Mouse (Mus musculus) midbrain, embryonic 11.5 days (tissue): ENCODE measurements around the gene Acsl3. TPM values are rescaled to one million over a fixed set of nuclear protein-coding genes. Genes with fewer than 3 reads are reported as not detected.

Experiments used
- ATAC-seq: fragments of 200-750 bp; cut with Nextera tagmentation; 2 replicates; pipeline ENCODE4 v1.8.0; 2017; ENCODE audit warnings: moderate TSS enrichment, moderate library complexity; ENCODE audit not compliant: low FRiP score
- DNase-seq: peaks from one replicate; pipeline ENCODE4 v3.0.0; 2015; ENCODE audit warnings: low spot score; ENCODE audit errors: missing footprints
- H3K27ac ChIP-seq: fragments of 300-500 bp; sonication (generic); 2 replicates; pipeline ENCODE4 v1.5.1; 2014; ENCODE audit warnings: low read depth, low read length
- H3K27me3 ChIP-seq: fragments of 300-500 bp; sonication (generic); 2 replicates; pipeline ENCODE4 v1.6.1; 2014; ENCODE audit warnings: mild to moderate bottlenecking, low read length, moderate library complexity, mixed read lengths; ENCODE audit not compliant: control insufficient read depth, insufficient read depth
- H3K36me3 ChIP-seq: fragments of 300-500 bp; sonication (generic); 2 replicates; pipeline ENCODE4 v1.6.1; 2014; ENCODE audit warnings: mild to moderate bottlenecking, low read length, moderate library complexity, mixed read lengths; ENCODE audit not compliant: control insufficient read depth, insufficient read depth
- H3K4me1 ChIP-seq: fragments of 300-500 bp; sonication (generic); 2 replicates; pipeline ENCODE4 v1.6.1; 2014; ENCODE audit warnings: low read length; ENCODE audit not compliant: control insufficient read depth, insufficient read depth
- H3K4me2 ChIP-seq: fragments of 300-500 bp; sonication (generic); 2 replicates; pipeline ENCODE4 v1.6.1; 2014; ENCODE audit warnings: mild to moderate bottlenecking, moderate library complexity
- H3K4me3 ChIP-seq: fragments of 300-500 bp; sonication (generic); 2 replicates; pipeline ENCODE4 v1.5.1; 2014; ENCODE audit warnings: low read depth, low read length
- H3K9ac ChIP-seq: fragments of 300-500 bp; sonication (generic); 2 replicates; pipeline ENCODE4 v1.6.1; 2014; ENCODE audit warnings: low read length
- H3K9me3 ChIP-seq: fragments of 300-500 bp; sonication (generic); 2 replicates; pipeline ENCODE4 v1.6.1; 2016; ENCODE audit warnings: low read length; ENCODE audit not compliant: control insufficient read depth
- WGBS: fragments of 180-500 bp; shearing (Covaris S2); extraction: QIAGEN DNeasy Blood & Tissue Kit; methylation state at CpG from one replicate; pipeline ENCODE4 v1.1.7; 2014; 5-methylcytosine and 5-hydroxymethylcytosine counted together
- polyA plus RNA-seq: library from polyadenylated mRNA; unstranded; fragments of >200 nt; fragmentation: Nextera tagmentation; extraction: Ambion mirVana; gene quantifications from 2 replicates; pipeline ENCODE4 v1.2.1, GENCODE M21; 2014

Acsl3 gene
- polyA plus RNA-seq, 1 experiment from 2014 or later: 97.9 TPM

DNA sequence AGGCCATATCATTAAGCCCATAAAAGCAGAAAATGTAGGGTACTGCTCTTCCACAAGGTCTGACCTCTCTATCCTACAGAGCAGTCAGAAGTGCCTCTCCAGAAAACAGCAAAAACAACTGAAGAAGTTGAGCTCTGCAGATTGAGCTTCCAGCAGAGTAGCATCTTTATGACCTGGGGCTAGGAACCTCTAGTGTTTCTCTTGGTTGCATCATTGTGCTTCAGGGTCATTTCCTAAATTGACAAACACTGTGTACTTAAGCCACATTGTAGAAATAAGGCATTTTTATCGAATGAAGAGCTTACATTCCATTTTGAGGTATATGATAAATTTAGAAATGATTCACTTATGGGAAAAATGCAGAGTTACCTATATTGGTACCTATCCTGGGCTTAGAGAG is 9.0 kb downstream of the Acsl3 start:
- Histone ChIP-seq H3K4me3 (no peak overlapping the region), H3K27me3 (no peaks in the 10 kb centered on the region), H3K36me3 (peaks cover 8% of the 10 kb centered on the region; the same call in 1 of the 2 replicates), H3K4me1 (no peaks in the 10 kb centered on the region), H3K4me2 (no peak overlapping the region), H3K9me3 (no peaks in the 10 kb centered on the region), H3K9ac (no peak overlapping the region), H3K27ac (no peak overlapping the region)
- DNase-seq: no peak
- no peak for ATAC-seq
- WGBS: 95% methylated on average over 1 of the region's 1 CpGs

DNA sequence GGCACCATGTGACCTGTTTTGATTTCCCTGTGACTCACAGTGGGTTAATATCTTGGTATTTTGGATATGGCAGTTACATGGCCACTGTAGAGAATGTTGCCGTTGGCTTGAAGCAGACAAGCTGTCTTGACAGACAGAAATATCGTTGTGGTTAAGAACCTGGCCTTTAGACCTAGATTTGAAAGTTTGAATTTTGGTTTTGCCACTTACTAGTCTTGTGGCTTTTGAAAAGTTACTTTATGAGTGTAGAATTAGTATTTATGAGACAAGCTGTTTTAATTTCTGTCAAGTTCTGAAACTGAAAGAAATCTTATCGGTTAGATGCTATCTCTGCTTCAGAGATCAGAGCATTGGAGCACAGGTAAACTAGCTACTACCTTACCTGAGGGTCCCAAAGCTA is 24.7 kb downstream of the Acsl3 start:
- Histone ChIP-seq H3K4me3 (no peak overlapping the region), H3K27ac (no peak overlapping the region), H3K36me3 (no peaks in the 10 kb centered on the region), H3K9ac (no peak overlapping the region), H3K27me3 (no peaks in the 10 kb centered on the region), H3K4me1 (no peaks in the 10 kb centered on the region), H3K9me3 (no peaks in the 10 kb centered on the region), H3K4me2 (no peak overlapping the region)
- WGBS: 91% methylated on average over 3 of the region's 3 CpGs
- DNase-seq: no peak
- ATAC-seq: no peak

DNA sequence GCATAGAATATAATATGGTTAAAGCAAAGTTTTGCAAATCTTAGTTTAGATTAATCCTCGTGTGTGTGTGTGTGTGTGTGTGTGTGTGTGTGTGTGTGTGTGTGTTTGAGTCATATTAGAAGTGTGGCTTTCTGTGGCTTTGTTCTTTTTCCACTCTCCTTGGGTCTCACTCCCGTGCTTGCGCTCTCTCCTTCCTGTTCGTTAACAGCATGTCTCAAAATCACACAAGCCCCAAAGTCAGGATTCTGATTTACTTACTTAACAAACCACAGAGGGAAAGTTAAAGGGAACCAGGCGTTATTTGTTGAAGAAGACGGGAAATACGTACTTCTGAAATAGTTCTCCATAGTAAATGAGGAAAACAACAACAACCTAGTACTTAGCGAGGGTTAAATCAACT is 26.5 kb downstream of the Acsl3 start:
- no peaks in the 10 kb centered on the region for H3K36me3 ChIP-seq
- DNase-seq (no peak), ATAC-seq (no peak)
- no peak overlapping the region for H3K4me2 ChIP-seq
- no peaks in the 10 kb centered on the region for H3K9me3 ChIP-seq
- no peaks in the 10 kb centered on the region for H3K4me1 ChIP-seq
- H3K9ac ChIP-seq: no peak overlapping the region
- no peaks in the 10 kb centered on the region for H3K27me3 ChIP-seq
- H3K27ac ChIP-seq: no peak overlapping the region
- H3K4me3 ChIP-seq: no peak overlapping the region
- 95% methylated on average over 8 of the region's 8 CpGs for WGBS

DNA sequence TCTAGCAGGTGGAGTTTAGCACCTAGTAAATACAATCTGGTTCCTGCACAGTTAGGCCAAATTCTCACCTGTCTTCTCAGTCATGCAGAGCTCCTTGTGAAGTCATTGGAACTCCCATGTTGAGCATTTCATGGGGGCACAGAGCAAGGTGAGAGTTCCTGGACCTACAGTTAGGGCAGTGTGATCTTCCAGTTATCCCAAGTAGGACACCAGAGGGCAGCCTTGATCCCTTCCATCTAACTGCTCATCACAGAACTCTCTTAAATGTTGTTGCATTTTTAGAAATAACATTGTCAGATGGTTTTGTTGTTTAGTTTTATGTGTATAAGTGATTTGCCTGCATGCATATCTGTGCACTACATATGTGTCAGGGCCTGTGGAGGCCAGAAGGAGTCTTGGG is 29.2 kb downstream of the Acsl3 start:
- no peak for DNase-seq
- peaks cover 4% of the 10 kb centered on the region; the same call in 1 of the 2 replicates for H3K36me3 ChIP-seq
- no peak overlapping the region for H3K4me3 ChIP-seq
- H3K9ac ChIP-seq: no peak overlapping the region
- no peak for ATAC-seq
- no peaks in the 10 kb centered on the region for H3K4me1 ChIP-seq
- H3K27ac ChIP-seq: no peak overlapping the region
- no peaks in the 10 kb centered on the region for H3K27me3 ChIP-seq
- H3K9me3 ChIP-seq: no peaks in the 10 kb centered on the region
- H3K4me2 ChIP-seq: no peak overlapping the region

DNA sequence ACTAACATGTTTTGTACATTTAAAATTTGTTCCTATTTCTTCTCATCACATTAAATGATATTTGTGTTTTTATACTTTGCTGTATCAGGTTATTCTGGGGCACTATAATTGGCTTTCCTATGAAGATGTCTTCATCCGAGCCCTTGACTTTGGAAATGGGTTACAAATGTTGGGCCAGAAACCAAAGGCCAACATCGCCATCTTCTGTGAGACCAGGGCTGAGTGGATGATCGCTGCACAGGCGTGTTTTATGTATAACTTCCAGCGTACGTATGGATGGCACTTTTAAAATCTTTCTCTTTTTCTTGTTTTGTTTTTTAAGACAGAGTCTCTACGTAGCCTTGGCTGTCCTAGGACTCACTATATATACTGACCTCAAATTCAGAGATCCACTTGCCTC is 30.5 kb downstream of the Acsl3 start:
- Histone ChIP-seq H3K9ac (no peak overlapping the region), H3K27me3 (no peaks in the 10 kb centered on the region), H3K4me2 (no peak overlapping the region), H3K36me3 (peaks cover 7% of the 10 kb centered on the region; the same call in 1 of the 2 replicates), H3K9me3 (no peaks in the 10 kb centered on the region), H3K4me3 (no peak overlapping the region), H3K27ac (no peak overlapping the region), H3K4me1 (no peaks in the 10 kb centered on the region)
- WGBS: 88% methylated on average over 7 of the region's 7 CpGs
- no peak for ATAC-seq
- no peak for DNase-seq

DNA sequence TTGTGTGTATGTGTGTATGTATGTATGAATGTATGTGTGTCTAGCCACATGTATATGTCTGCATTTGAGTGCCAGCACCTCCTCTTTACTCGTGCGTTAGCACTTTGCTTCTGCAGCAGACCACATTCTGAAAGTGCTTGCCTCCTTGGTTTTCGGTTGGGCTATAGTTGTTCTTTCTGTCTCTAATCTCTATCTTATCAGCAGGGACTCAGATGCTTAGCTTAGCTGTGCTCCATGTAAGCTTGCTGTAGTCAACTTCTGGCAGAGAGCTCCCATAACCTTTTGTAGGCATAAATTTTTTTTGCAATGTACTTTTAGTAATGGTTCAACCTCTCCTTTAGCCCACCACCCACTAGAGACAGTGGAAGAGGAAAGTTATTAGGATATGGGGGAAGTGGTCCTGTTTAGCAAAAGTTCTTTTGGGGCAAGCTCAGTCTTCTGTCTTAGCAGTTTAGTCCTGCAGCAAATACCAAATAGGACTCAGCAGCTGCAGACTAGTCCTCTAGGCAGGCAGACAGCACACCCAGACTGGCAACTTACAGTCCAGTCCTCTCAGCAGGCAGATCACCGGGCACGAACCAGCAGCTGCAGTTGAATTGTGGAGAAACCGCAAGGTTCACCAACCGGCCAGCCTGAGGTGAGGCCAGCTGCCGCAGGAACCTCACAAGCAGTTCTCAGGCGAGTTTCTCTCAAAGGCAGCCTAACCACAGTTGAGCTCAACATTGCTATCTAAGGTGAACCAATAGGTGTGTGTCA is 37.1 kb downstream of the Acsl3 start:
- peaks cover 17% of the 10 kb centered on the region for H3K36me3 ChIP-seq
- ATAC-seq: no peak
- no peak overlapping the region for H3K9ac ChIP-seq
- no peaks in the 10 kb centered on the region for H3K27me3 ChIP-seq
- no peak overlapping the region for H3K4me2 ChIP-seq
- H3K4me1 ChIP-seq: no peaks in the 10 kb centered on the region
- no peak overlapping the region for H3K4me3 ChIP-seq
- WGBS: 90% methylated on average over 9 of the region's 9 CpGs
- H3K27ac ChIP-seq: no peak overlapping the region
- no peak for DNase-seq
- H3K9me3 ChIP-seq: no peaks in the 10 kb centered on the region

DNA sequence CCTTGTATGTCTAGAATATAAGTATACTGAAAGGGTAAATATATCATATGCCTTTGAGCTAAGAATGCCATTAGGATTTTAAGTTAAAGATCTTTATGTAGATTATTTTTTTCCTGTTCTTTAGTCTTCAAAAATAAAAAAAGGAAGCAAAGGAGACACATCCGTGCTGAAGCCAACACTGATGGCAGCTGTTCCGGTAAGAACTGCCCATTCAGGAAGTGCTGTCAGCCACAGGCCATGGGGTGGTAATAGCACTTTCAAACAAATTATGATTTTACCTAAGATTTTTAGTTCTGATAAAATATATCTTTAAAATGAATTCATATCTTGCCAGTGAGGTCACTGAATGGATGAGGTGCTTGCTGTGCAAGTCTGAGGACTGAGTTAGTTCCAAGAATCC is 38.7 kb downstream of the Acsl3 start:
- DNase-seq: no peak
- H3K9me3 ChIP-seq: no peaks in the 10 kb centered on the region
- no peak overlapping the region for H3K9ac ChIP-seq
- no peaks in the 10 kb centered on the region for H3K4me1 ChIP-seq
- no peak overlapping the region for H3K27ac ChIP-seq
- H3K4me2 ChIP-seq: no peak overlapping the region
- H3K4me3 ChIP-seq: no peak overlapping the region
- H3K27me3 ChIP-seq: no peaks in the 10 kb centered on the region
- peaks cover 16% of the 10 kb centered on the region for H3K36me3 ChIP-seq
- 96% methylated on average over 2 of the region's 2 CpGs for WGBS
- no peak for ATAC-seq

DNA sequence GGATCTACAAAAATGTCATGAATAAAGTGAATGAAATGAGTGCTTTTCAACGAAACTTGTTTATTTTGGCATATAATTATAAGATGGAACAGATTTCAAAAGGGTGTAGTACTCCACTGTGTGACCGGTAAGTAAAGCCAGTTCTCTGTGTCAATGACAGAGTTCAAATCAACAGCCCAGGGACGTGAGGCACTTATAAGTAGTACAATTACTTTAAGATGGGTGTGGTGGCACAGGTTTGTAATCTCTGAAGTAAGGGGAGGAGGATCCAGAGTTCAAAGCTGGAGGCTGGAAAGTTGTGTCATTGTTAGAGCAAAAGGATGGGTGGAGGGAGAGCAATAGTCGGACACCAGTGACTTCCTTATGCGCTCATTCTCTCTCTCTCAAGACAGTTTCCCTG is 39.3 kb downstream of the Acsl3 start:
- DNase-seq (no peak), ATAC-seq (no peak)
- H3K4me2 ChIP-seq: no peak overlapping the region
- H3K9ac ChIP-seq: no peak overlapping the region
- WGBS: 89% methylated on average over 5 of the region's 5 CpGs
- peaks cover 18% of the 10 kb centered on the region for H3K36me3 ChIP-seq
- H3K27ac ChIP-seq: no peak overlapping the region
- H3K4me1 ChIP-seq: no peaks in the 10 kb centered on the region
- H3K9me3 ChIP-seq: no peaks in the 10 kb centered on the region
- no peaks in the 10 kb centered on the region for H3K27me3 ChIP-seq
- H3K4me3 ChIP-seq: no peak overlapping the region

DNA sequence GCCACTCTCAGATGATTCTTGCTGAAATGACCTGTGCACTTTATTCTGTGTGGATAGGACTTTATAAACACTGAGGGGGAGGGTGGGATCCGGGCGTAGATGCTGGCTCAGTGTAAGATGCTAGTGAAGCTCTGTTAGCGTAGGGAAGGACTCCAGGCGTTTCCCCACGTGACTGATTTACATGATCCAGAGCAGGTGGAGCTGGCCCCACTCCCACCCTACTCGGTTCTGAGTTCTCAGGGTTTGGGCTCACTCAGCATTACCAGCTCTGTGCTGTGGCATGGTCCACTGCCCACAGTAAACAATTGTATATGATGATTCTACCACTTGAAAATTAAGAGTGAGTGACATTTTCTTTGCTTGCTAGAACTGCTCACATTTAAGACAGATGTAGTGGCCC is 40.5 kb downstream of the Acsl3 start:
- no peaks in the 10 kb centered on the region for H3K27me3 ChIP-seq
- 84% methylated on average over 6 of the region's 6 CpGs for WGBS
- no peaks in the 10 kb centered on the region for H3K4me1 ChIP-seq
- no peak for ATAC-seq
- H3K27ac ChIP-seq: no peak overlapping the region
- no peaks in the 10 kb centered on the region for H3K9me3 ChIP-seq
- H3K4me3 ChIP-seq: no peak overlapping the region
- no peak overlapping the region for H3K4me2 ChIP-seq
- H3K9ac ChIP-seq: no peak overlapping the region
- DNase-seq: no peak
- peaks cover 16% of the 10 kb centered on the region for H3K36me3 ChIP-seq
